Mouse (Mus musculus) c-Kit-negative CD71-positive TER-119-positive erythroid progenitor cells, embryonic 14.5 days (primary cell): Measurements from ENCODE around the gene Tnni2.

Experiments used
- DNase-seq: peaks from one replicate; pipeline ENCODE4 v3.0.0-alpha.2; 2013; ENCODE audit warnings: low read depth, low spot score

The Tnni2 gene

GRCm38 (mm10) chr7:142482256-142482609, 40.6 kb downstream of the Tnni2 start:
- DNase-seq: no peak

GRCm38 (mm10) chr7:142483136-142483535, 41.5 kb downstream of the Tnni2 start:
- no peak for DNase-seq

GRCm38 (mm10) chr7:142484780-142485179, 43.2 kb downstream of the Tnni2 start:
- no peak for DNase-seq

GRCm38 (mm10) chr7:142486751-142487162, 45.1 kb downstream of the Tnni2 start:
- no peak for DNase-seq

- no peak for DNase-seq
Observed at GRCm38 (mm10) chr7:142487341-142487859, 45.8 kb downstream of the Tnni2 start.

GRCm38 (mm10) chr7:142488053-142488452, 46.4 kb downstream of the Tnni2 start:
- no peak for DNase-seq

- no peak for DNase-seq
Observed at GRCm38 (mm10) chr7:142493535-142493934, 51.9 kb downstream of the Tnni2 start.
